Mouse (Mus musculus) lung, embryonic 15.5 days (tissue): ENCODE measurements around the gene Chchd3. TPM values are rescaled to one million over a fixed set of nuclear protein-coding genes. Genes with fewer than 3 reads are reported as not detected.

Experiments
- ATAC-seq: fragments of 200-750 bp; cut with Nextera tagmentation; 2 replicates; pipeline ENCODE4 v1.8.0; 2017; ENCODE audit warnings: moderate number of reproducible peaks, borderline replicate concordance; ENCODE audit not compliant: low FRiP score, low TSS enrichment; ENCODE audit errors: extremely low read depth
- H3K27ac ChIP-seq: fragments of 300-500 bp; sonication (generic); 2 replicates; pipeline ENCODE4 v1.5.1; 2015; ENCODE audit warnings: moderate library complexity, mild to moderate bottlenecking, inconsistent platforms
- H3K27me3 ChIP-seq: fragments of 300-500 bp; sonication (generic); 2 replicates; pipeline ENCODE4 v1.6.1; 2015; ENCODE audit warnings: inconsistent platforms
- H3K36me3 ChIP-seq: fragments of 300-500 bp; sonication (generic); 2 replicates; pipeline ENCODE4 v1.6.1; 2015; ENCODE audit warnings: inconsistent platforms
- H3K4me1 ChIP-seq: fragments of 300-500 bp; sonication (generic); 2 replicates; pipeline ENCODE4 v1.6.1; 2015; ENCODE audit warnings: inconsistent platforms
- H3K4me2 ChIP-seq: fragments of 300-500 bp; sonication (generic); 2 replicates; pipeline ENCODE4 v1.6.1; 2015; ENCODE audit warnings: inconsistent platforms, mild to moderate bottlenecking, moderate library complexity
- H3K4me3 ChIP-seq: fragments of 300-500 bp; sonication (generic); 2 replicates; pipeline ENCODE4 v1.5.1; 2015; ENCODE audit warnings: mild to moderate bottlenecking, inconsistent platforms
- H3K9ac ChIP-seq: fragments of 300-500 bp; sonication (generic); 2 replicates; pipeline ENCODE4 v1.6.1; 2015; ENCODE audit warnings: inconsistent platforms
- H3K9me3 ChIP-seq: fragments of 300-500 bp; sonication (generic); 2 replicates; pipeline ENCODE4 v1.6.1; 2016; ENCODE audit warnings: inconsistent platforms
- WGBS: fragments of 180-500 bp; shearing (Covaris S2); methylation state at CpG from one replicate; pipeline ENCODE4 v1.1.7; 2015; 5-methylcytosine and 5-hydroxymethylcytosine counted together
- polyA plus RNA-seq: library from polyadenylated mRNA; unstranded; fragments of >200 nt; fragmentation: Nextera tagmentation; extraction: Ambion mirVana; gene quantifications from 2 replicates; pipeline ENCODE4 v1.2.1, GENCODE M21; 2015

The Chchd3 gene
- polyA plus RNA-seq, 1 experiment from 2014 or later, result 103 TPM

DNA sequence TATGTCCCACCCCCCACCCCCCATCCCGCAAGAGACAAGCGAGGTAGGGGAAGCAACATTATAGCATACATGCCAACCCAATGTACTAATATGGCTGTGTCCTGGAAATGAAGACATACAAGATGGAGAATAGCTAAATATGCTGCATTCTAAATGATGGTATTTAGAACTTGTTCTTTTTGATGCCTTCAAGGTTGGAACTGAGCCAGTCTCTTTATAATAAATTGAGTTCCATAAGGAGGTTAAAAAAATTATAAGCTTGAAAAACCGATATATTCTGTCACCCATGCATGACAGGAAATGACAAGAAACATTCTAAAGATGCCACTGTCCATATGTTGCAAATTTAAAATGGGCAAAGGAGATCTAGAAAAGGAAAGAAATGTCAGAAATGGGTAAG lies 104.6 kb downstream of the Chchd3 start:
- Histone ChIP-seq H3K27me3 (no peaks in the 10 kb centered on the region), H3K4me1 (peaks cover 14% of the 10 kb centered on the region; the same call in 1 of the 2 replicates), H3K4me3 (no peak overlapping the region), H3K9ac (no peak overlapping the region), H3K27ac (no peak overlapping the region), H3K9me3 (no peaks in the 10 kb centered on the region), H3K36me3 (no peaks in the 10 kb centered on the region), H3K4me2 (no peak overlapping the region)
- 77% methylated on average over 3 of the region's 3 CpGs for WGBS
- ATAC-seq, result no peak

DNA sequence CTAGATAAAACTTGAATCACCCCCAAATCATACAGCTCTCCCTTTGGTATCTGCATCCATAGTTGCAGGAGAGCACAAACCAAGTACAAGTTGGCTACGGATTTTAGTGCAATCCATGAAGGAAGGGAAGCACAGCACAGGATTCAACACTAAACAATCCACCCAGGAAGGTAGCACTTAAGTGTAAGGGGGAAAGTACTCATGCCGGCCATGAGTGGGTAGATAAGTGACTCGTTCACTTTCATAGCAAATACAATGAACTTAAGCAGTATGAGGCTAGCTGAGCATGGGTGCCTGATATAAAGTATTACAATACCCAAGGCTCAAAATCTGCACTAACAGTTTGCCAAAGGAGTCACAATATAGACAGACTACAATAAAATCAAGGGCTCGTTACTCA lies 109.1 kb downstream of the Chchd3 start:
- no peak overlapping the region for H3K9ac ChIP-seq
- H3K27me3 ChIP-seq, result no peaks in the 10 kb centered on the region
- WGBS, result 48% methylated on average over 4 of the region's 4 CpGs
- no peak overlapping the region for H3K4me2 ChIP-seq
- H3K4me1 ChIP-seq, result peaks cover 21% of the 10 kb centered on the region; the same call in 1 of the 2 replicates
- no peaks in the 10 kb centered on the region for H3K9me3 ChIP-seq
- H3K36me3 ChIP-seq, result no peaks in the 10 kb centered on the region
- H3K4me3 ChIP-seq, result no peak overlapping the region
- H3K27ac ChIP-seq, result no peak overlapping the region
- ATAC-seq, result no peak

DNA sequence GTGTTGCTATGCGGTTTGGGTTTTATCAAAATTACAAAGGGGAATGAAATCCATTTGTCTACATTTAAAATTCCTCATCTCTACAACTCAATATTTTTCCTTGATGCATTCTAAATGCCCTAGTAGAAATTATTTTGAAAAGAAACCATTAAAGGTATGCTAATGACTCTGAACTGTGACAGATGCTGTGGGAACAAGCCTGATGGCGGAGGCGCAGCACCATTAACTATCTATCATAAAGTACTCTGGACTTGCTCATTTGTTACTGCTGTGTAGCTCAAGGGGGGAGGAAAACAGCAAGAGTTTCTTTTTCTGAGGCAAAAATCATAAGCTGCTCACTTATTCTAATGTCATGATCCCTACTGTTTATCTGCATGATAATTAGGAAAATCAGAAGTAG lies 110.4 kb downstream of the Chchd3 start:
- Histone ChIP-seq H3K9me3 (no peaks in the 10 kb centered on the region), H3K27me3 (no peaks in the 10 kb centered on the region), H3K9ac (no peak overlapping the region), H3K4me1 (peaks cover 24% of the 10 kb centered on the region; the same call in 1 of the 2 replicates), H3K4me2 (no peak overlapping the region), H3K27ac (no peak overlapping the region), H3K36me3 (no peaks in the 10 kb centered on the region), H3K4me3 (no peak overlapping the region)
- WGBS, result 91% methylated on average over 3 of the region's 3 CpGs
- no peak for ATAC-seq

DNA sequence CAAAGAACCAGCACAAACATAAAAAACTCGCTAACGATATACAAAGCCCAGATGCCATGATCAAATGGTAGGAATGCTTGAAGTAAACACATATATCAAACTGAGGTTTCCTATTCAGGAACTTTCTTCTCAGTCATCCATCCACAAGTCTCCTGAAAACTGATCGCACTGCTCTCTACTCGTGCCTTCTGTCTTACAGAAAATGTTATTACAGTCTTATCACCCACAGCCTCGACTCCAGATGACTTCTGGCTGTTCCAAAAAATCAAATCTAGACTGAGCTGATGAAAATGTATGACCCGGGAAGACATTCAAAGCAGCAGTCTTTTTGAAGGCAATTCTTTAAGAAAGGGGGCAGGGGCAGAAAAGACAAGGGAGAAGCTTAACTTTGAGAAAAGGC lies 112.8 kb downstream of the Chchd3 start:
- Histone ChIP-seq H3K27ac (no peak overlapping the region), H3K36me3 (no peaks in the 10 kb centered on the region), H3K4me2 (no peak overlapping the region), H3K4me3 (no peak overlapping the region), H3K9ac (no peak overlapping the region), H3K4me1 (peaks cover 23% of the 10 kb centered on the region), H3K9me3 (no peaks in the 10 kb centered on the region), H3K27me3 (no peaks in the 10 kb centered on the region)
- no peak for ATAC-seq
- 28% methylated on average over 6 of the region's 6 CpGs for WGBS

DNA sequence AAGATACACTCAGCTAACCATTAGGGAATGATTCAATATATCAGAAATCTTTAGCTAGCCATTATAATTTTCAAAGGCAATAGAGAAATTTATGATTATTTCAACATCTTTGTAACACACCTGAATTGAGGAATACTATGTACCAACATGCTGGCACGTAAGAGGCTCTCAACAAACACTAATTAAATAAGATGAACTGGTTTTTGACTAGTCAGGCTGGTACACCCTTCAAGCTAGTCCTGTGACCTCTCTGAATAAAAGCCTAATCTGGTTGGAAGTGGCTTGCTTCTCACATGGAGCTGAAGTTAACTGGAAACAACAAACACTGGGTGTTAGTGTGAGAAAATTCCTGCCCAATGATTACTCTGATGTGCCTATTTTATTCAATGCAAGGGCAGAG lies 115.1 kb downstream of the Chchd3 start:
- WGBS, result 52% methylated on average over 1 of the region's 1 CpGs
- ATAC-seq, result no peak
- Histone ChIP-seq H3K36me3 (no peaks in the 10 kb centered on the region), H3K27me3 (no peaks in the 10 kb centered on the region), H3K9me3 (no peaks in the 10 kb centered on the region), H3K9ac (no peak overlapping the region), H3K4me2 (no peak overlapping the region), H3K27ac (no peak overlapping the region), H3K4me3 (no peak overlapping the region), H3K4me1 (peaks cover 14% of the 10 kb centered on the region)

DNA sequence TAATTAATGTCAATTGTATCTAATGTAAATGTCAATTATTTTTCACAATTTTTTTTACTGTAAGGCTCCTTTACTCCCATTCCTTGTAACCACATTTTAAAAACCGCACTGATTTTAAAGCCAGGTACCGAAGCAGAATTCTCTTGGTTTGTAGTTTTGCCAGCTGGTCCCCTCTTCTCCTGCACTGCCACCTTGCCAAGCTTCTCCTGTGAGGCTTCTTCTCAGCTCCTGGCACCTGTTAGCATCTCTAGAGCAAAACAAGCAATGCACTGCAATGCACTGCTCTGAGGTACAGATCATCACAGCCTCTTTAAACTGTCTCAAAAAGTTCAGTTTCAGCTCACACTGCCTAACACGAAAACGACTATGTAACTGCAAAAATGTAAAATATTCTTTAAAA lies 116.4 kb downstream of the Chchd3 start:
- no peak overlapping the region for H3K4me3 ChIP-seq
- no peaks in the 10 kb centered on the region for H3K36me3 ChIP-seq
- 80% methylated on average over 4 of the region's 4 CpGs for WGBS
- H3K4me1 ChIP-seq, result peaks cover 14% of the 10 kb centered on the region
- H3K4me2 ChIP-seq, result no peak overlapping the region
- H3K9me3 ChIP-seq, result no peaks in the 10 kb centered on the region
- H3K27ac ChIP-seq, result no peak overlapping the region
- no peak for ATAC-seq
- H3K27me3 ChIP-seq, result no peaks in the 10 kb centered on the region
- no peak overlapping the region for H3K9ac ChIP-seq

DNA sequence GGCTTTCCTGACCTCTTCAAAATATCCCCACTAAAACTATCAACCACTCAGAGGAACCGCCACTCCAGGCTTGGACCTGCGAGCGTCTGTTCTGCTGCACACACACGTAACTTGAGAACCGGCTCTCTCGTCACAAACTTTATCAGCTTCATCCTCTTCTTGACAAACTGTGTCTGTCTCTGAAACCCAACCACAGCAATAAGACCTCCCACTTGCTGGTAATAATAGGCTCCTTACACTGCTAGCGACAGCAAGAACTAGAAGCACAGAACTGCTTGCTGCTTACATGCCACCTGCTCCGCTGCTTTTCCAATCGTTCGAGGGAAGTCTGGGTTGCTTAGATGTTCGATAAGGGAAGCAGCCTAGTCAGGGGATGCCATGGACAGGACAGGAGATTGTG lies 119.8 kb downstream of the Chchd3 start:
- Histone ChIP-seq H3K4me1 (peaks cover 16% of the 10 kb centered on the region), H3K27ac (peak overlapping the region; percentile 74), H3K4me2 (peak overlapping the region; percentile 6; the same call in 1 of the 2 replicates), H3K4me3 (no peak overlapping the region), H3K36me3 (no peaks in the 10 kb centered on the region), H3K9me3 (no peaks in the 10 kb centered on the region), H3K9ac (no peak overlapping the region), H3K27me3 (no peaks in the 10 kb centered on the region)
- 38% methylated on average over 11 of the region's 11 CpGs for WGBS
- no peak for ATAC-seq

DNA sequence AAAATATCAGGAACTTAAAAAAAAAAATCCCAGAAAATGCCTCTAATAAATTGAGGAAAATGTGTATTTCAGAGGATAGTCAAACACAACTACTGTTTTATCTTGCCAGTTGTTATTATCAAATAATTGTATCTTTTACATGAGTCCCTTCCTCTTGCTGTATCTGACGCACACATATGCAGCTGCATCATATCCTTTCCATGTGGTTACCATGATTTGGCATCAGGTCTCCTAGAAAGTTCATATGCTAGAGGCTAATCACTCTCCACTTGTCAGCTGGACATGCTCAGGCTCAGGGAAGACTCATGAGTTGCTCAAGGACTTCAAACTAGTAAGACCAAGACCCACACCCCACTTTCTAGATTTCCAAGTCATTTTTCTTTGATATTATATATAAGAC lies 122.4 kb downstream of the Chchd3 start:
- no peak for ATAC-seq
- no peak overlapping the region for H3K4me2 ChIP-seq
- no peaks in the 10 kb centered on the region for H3K9me3 ChIP-seq
- no peaks in the 10 kb centered on the region for H3K36me3 ChIP-seq
- H3K27ac ChIP-seq, result no peak overlapping the region
- no peak overlapping the region for H3K4me3 ChIP-seq
- H3K4me1 ChIP-seq, result peaks cover 6% of the 10 kb centered on the region; the same call in 1 of the 2 replicates
- H3K27me3 ChIP-seq, result no peaks in the 10 kb centered on the region
- 76% methylated on average over 1 of the region's 1 CpGs for WGBS
- no peak overlapping the region for H3K9ac ChIP-seq

DNA sequence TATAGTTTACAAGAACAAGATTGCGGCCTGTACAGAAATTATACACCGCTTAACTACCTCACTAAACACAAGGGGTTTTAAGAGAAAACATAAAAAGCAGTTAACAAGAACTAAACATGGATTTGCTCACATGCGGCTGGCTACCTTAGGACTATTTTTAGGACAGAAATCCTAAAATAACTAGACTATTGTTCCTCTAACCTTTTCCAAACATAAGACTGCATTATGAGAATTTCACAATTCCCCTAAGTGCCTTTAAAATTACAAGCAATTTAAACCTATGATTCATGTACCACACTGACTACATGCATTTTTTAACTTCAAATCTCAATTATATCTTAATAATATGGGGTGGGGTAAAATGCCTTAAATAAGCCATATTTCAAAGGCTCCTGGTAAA lies 123.3 kb downstream of the Chchd3 start:
- H3K27ac ChIP-seq, result no peak overlapping the region
- WGBS, result 52% methylated on average over 3 of the region's 3 CpGs

DNA sequence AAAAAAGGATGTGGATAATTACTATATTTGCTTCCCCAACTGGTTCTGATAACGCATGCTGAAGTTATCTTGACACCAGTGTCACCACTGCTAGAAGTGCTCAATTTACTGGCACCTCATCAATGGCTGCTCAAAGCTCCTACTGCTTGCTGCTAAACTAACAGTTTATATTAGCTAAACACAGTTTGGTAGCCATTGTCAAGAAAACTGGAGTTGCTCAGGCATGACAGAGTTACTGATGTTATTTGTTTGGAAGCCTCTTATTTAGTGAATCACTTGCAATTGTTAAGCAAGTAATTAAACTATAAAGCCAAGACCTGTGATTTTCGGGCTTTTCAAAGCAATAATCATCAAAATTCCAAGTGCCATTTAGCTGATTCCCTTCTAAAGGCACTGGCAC lies 123.7 kb downstream of the Chchd3 start:
- 35% methylated on average over 2 of the region's 2 CpGs for WGBS
- no peaks in the 10 kb centered on the region for H3K36me3 ChIP-seq
- H3K9me3 ChIP-seq, result no peaks in the 10 kb centered on the region
- no peak for ATAC-seq
- H3K27ac ChIP-seq, result no peak overlapping the region
- H3K4me2 ChIP-seq, result no peak overlapping the region
- H3K9ac ChIP-seq, result no peak overlapping the region
- no peaks in the 10 kb centered on the region for H3K27me3 ChIP-seq
- H3K4me1 ChIP-seq, result peaks cover 6% of the 10 kb centered on the region; the same call in 1 of the 2 replicates
- H3K4me3 ChIP-seq, result no peak overlapping the region

More for the DNA sequence above, 123.3 kb downstream of the Chchd3 start:
- no peaks in the 10 kb centered on the region for H3K9me3 ChIP-seq
- H3K4me2 ChIP-seq, result no peak overlapping the region
- no peak overlapping the region for H3K4me3 ChIP-seq
- no peak for ATAC-seq
- H3K27me3 ChIP-seq, result no peaks in the 10 kb centered on the region
- no peaks in the 10 kb centered on the region for H3K36me3 ChIP-seq
- no peak overlapping the region for H3K9ac ChIP-seq
- H3K4me1 ChIP-seq, result peaks cover 6% of the 10 kb centered on the region; the same call in 1 of the 2 replicates

DNA sequence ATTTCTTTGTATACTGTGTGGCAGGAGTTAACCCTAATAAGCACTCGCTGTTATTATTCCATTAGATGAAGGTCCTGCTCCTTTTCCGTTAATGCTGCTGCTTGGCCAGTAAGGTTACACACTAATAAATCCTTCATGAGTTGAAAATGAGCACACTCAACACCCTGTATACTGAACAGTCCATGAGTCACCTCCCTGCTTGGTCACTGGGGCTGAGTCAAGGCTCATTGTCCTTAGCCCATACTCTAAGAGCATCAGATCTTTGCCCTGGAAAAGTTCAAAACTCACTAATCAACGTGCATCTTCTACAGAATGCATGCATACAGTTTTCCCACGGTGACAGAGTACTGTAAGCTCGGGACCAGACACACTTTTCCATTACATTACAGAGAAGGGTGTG lies 124.5 kb downstream of the Chchd3 start:
- H3K27ac ChIP-seq, result no peak overlapping the region
- no peak overlapping the region for H3K4me3 ChIP-seq
- H3K27me3 ChIP-seq, result no peaks in the 10 kb centered on the region
- no peak for ATAC-seq
- no peak overlapping the region for H3K9ac ChIP-seq
- H3K9me3 ChIP-seq, result no peaks in the 10 kb centered on the region
- H3K4me1 ChIP-seq, result peaks cover 6% of the 10 kb centered on the region; the same call in 1 of the 2 replicates
- H3K4me2 ChIP-seq, result no peak overlapping the region
- WGBS, result 69% methylated on average over 5 of the region's 5 CpGs
- H3K36me3 ChIP-seq, result no peaks in the 10 kb centered on the region

DNA sequence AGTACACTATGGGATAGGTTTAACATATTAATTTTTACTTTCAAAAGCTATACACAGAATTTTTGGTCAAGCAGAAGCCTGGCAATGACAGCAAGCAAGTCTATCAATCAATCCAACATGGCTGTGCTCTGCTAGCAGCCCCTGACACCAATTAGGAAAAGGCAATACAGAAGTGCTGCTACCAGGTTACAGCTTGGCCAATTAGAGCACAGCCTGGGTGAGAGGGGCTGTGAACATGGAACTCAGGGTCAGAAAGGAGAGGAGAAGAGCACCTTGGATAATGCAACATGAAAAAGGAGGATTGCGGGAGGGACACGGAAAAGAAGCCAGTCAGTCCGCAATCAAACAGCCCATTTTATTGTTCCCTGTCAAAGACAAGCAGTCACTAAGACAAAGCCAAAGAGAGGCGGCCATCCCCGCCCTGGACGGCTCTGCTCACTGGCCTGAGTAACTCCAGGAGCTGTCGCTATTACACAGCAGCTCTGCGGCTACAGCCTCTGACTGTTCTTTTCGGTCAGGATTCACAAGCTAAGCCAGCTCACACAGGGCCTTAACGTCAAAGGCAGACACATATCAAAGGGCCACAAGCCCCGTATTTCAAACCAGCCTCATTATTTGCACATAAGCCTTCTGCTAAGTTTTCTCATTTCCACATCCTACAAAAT lies 128.8 kb downstream of the Chchd3 start:
- H3K4me1 ChIP-seq, result peaks cover under 1% of the 10 kb centered on the region; the same call in 1 of the 2 replicates
- H3K4me3 ChIP-seq, result no peak overlapping the region
- no peak overlapping the region for H3K9ac ChIP-seq
- H3K36me3 ChIP-seq, result no peaks in the 10 kb centered on the region
- no peaks in the 10 kb centered on the region for H3K27me3 ChIP-seq
- no peak for ATAC-seq
- H3K27ac ChIP-seq, result no peak overlapping the region
- H3K9me3 ChIP-seq, result no peaks in the 10 kb centered on the region
- H3K4me2 ChIP-seq, result no peak overlapping the region
- 79% methylated on average over 11 of the region's 11 CpGs for WGBS
